Mouse (Mus musculus) embryo, embryonic 11 days (tissue): ENCODE results near the gene Ecm2.
A peak's percentile ranks its signal among the peaks of the same experiment; 100 is the strongest.

ENCODE experiments used
- DNase-seq: peaks from one replicate; pipeline ENCODE4 v3.0.0-alpha.2; 2015

Ecm2 gene

DNA sequence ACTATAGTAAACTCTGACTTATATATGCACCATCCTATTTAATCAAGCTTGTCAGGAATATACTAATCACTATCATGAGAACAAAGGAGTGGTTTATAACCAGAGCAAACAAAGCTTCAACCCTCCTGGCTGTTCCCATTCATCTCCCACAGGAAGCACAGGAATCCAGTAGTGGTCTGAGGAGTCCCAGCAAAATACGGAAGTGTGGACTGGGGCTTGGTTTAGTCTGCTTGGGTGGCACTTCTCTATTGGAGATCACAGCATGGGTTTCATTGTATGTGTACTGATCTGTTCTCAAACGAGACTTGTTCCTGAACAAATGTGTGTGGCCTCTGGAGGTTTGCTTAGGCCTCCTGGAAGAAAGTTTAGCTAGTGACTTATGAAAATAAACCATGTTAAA is 14.2 kb downstream of the Ecm2 start:
- no peak for DNase-seq

- no peak for DNase-seq
These were observed 21.6 kb downstream of the Ecm2 start for GRCm38 (mm10) chr13:49526235-49526634.

- no peak for DNase-seq
These were observed 26.0 kb downstream of the Ecm2 start for GRCm38 (mm10) chr13:49530636-49531035.

DNA sequence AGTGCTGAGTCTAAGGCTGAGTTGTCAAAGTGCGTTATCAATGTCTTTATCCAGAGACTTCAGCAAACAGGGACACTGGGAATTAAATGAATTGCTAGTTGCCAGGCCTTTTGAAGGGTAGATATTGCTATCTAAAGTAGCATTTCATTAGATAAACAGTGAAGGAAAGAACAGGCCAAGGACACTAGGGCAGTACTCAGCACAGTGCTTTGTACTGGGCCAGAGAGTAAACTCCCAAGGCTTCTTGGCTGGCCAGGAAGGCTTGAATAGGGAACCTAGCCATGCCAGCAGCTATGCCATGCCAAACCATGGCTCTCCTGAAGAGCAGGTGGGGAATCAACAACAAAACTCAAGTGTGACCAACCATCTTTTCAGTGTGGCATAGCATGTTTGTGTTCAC is 32.3 kb downstream of the Ecm2 start:
- no peak for DNase-seq

- DNase-seq = no peak
These were observed 34.1 kb downstream of the Ecm2 start for GRCm38 (mm10) chr13:49538693-49539092.

GRCm38 (mm10) chr13:49544279-49544678 is 39.7 kb downstream of the Ecm2 start, which contains the start of gene Aspn:
TSS of gene Aspn (plus strand) at chr13:49544443.
- DNase-seq = no peak

DNA sequence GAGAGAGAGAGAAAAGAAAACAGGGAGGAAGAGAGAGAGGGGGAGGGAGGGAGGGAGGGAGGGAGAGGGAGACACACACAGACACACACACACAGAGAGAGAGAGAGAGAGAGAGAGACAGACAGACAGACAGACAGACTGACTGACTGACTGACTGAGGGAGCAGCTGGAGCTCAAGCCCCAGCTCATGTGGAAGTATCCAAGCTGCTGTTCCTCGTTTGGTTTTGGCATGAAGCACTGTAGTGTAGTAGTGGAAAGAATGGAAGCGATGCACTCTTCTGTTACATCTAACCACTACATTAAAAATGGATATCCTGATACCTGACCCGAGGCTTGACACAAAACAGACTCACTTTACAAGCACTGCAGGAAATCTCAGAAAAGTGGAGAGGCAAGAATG is 41.0 kb downstream of the Ecm2 start:
- DNase-seq = peak; percentile 21

- DNase-seq = no peak
These were observed 41.9 kb downstream of the Ecm2 start for GRCm38 (mm10) chr13:49546517-49546916.

- DNase-seq = no peak
These were observed 43.0 kb downstream of the Ecm2 start for GRCm38 (mm10) chr13:49547563-49548150.

DNA sequence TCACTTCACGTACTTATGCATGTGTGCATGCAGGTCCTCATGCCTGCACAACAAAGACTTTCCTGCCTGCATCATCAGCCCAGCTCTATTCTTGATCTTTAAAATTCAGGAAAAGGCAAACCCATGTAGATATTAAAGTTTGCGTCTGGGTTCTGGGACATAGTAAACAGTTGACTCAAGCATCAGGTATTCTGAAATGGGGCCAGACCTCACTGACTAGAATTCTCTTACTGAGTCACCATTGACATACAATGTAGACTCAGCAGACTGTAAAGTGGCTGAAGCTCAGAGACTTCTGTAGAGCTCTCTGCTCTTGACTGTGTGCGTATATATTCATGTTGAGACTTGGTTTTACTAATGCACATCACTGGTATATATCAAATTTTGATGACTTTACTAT is 45.0 kb downstream of the Ecm2 start:
- DNase-seq = no peak

DNA sequence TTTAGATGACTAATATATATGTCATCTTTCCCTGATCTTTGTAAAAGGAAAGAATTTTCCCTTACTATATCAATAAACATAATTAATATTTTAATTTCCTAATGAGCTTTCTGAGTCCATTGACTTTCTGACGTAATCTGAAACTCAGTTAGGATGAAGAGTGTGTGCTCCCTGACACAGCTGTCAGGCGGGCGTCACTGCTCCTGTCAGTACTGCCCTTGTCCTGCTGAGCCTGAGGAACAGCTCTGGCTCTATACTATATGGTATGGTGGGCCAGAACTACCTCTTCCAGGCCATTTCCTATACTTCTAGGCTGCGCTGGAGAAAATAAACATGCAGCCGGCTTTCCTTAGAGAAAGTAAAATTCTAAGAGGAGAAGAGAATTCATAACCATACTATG is 49.9 kb downstream of the Ecm2 start:
- DNase-seq = no peak

GRCm38 (mm10) chr13:49556203-49556602 is 51.6 kb downstream of the Ecm2 start:
- no peak for DNase-seq

- DNase-seq = no peak
These were observed 52.3 kb downstream of the Ecm2 start for GRCm38 (mm10) chr13:49556924-49557323.

GRCm38 (mm10) chr13:49559185-49559584 is 54.6 kb downstream of the Ecm2 start:
- peak; percentile 41 for DNase-seq

DNA sequence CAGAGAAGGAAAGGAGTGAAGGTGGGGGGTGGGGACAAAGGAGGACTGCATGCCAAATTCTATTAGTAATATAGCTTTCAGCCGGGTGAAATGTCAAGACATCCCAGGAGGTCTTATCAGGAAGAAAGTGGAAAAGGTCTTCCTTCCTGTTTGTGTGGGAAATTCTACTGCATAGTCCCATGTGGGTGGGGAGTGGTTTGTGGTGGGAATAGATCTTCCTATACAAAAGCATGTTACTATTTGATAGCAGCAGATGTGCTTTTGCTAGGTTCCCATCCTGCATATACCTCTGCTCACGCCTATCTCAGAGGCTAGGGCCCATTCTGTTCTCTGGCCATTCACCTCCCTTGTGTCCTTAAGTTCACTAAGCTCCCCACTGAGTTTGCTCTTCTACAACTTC is 56.3 kb downstream of the Ecm2 start:
- DNase-seq = no peak

- DNase-seq = no peak
These were observed 59.7 kb downstream of the Ecm2 start for GRCm38 (mm10) chr13:49564347-49564746.

- no peak for DNase-seq
These were observed 65.8 kb downstream of the Ecm2 start for GRCm38 (mm10) chr13:49570371-49570770.

DNA sequence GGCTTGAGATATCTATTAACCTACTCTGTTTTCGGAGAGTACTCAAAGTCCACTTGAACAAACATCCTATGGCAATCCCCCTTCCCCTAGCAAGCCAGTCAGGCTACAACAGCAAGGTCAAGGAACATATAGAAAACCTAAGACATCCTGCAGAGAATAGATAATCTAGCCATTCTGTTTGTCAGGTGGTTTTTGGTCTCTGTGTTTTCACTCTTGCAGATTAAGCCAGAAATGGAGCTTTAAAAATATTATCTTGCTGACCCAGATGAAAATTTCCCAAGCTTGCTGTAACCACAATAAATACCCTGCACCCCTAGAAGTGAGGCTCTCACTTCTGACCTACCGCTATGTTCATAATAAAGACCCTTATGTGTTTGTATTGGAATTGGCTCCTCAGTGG is 66.8 kb downstream of the Ecm2 start:
- DNase-seq = no peak

- peak; percentile 45 for DNase-seq
These were observed 77.2 kb downstream of the Ecm2 start, which contains the start of gene Omd for GRCm38 (mm10) chr13:49581541-49582530. TSS of gene Omd (plus strand) at chr13:49582462.
